Comparison of ENCODE assay signal across 25 mouse cellular contexts in the genomic region with DNA sequence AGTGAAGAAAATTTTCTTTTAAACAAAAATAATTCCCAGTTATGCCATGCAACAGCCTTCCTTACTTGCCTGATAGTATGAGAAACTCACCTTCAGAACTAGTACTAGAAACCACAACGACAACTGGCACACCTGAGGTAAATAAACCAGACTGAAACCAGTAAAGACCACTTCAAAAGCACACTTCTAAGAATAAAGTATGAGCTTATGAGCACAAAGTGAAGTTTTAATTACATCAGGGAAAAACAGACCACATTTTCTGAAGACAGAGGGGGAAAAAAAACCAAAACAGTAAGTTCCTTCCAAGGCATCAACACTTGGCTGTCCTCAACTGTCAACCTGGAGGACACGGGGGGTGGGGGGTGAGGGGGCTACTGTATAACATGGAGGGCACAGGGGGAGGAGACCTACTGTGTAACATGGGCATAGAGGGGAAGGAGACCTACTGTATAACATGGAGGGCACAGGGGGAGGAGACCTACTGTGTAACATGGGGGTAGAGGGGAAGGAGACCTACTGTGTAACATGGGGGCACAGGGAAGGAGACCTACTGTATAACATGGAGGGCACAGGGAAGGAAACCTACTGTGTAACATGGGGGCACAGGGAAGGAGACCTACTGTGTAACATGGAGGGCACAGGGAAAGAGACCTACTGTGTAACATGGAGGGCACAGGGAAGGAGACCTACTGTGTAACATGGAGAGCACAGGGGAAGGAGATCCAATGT. TPM values are rescaled to one million over a fixed set of nuclear protein-coding genes. Genes with fewer than 3 reads are reported as not detected.
DNase-seq lines count a peak whose midpoint lies in the region; ATAC-seq and TF ChIP-seq lines count a peak whose summit lies in the region.
"Had no signal": no experiment of that assay in that cellular context is flagged by ENCODE, and none has a peak within 500 bp of the region (broad histone marks: within the 10 kb centered on the region; RNA-seq: fewer than 3 reads in every experiment).

No protein-coding gene starts in this region.

- H3K4me1 ChIP-seq in heart, embryonic 13.5 days, result peaks cover 59% of the 10 kb centered on the region
- peaks cover 17% of the 10 kb centered on the region for H3K4me1 ChIP-seq in thymus, adult 2 months (replicated peaks; ENCODE audit: control insufficient read depth, insufficient read depth, low read length)
- peaks cover 40% of the 10 kb centered on the region for H3K4me1 ChIP-seq in limb, embryonic 13.5 days
- H3K4me1 ChIP-seq in liver, embryonic 11.5 days (replicated peaks; ENCODE audit: control insufficient read depth, insufficient read depth, low read length), result peaks cover 6% of the 10 kb centered on the region

- ATAC-seq in heart, embryonic 13.5 days (ENCODE audit: extremely low read depth, insufficient number of reproducible peaks, low FRiP score, low TSS enrichment), result no peak
- ATAC-seq in limb, embryonic 13.5 days (ENCODE audit: low FRiP score, low read depth), result no peak
- no peak for ATAC-seq in liver, embryonic 11.5 days (replicated peaks; ENCODE audit: low FRiP score)
- ATAC-seq: intestine, postnatal 0 days; midbrain, embryonic 13.5 days had no signal

- no peaks in the 10 kb centered on the region for H3K27me3 ChIP-seq in heart, embryonic 13.5 days (replicated peaks)
- no peaks in the 10 kb centered on the region for H3K27me3 ChIP-seq in thymus, adult 2 months (ENCODE audit: control insufficient read depth, insufficient read depth, low read length)
- no peaks in the 10 kb centered on the region for H3K27me3 ChIP-seq in limb, embryonic 13.5 days
- H3K27me3 ChIP-seq in liver, embryonic 11.5 days (replicated peaks; ENCODE audit: control insufficient read depth, insufficient read depth, low read length), result no peaks in the 10 kb centered on the region
- H3K27me3 ChIP-seq: embryonic facial prominence, embryonic 13.5 days; forebrain, embryonic 12.5 days; liver, embryonic 13.5 days; megakaryocyte, embryonic 14.5 days; neural tube, embryonic 12.5 days had no signal

- no peak overlapping the region for H3K4me2 ChIP-seq in heart, embryonic 13.5 days
- H3K4me2 ChIP-seq in limb, embryonic 13.5 days (replicated peaks), result no peak overlapping the region
- no peak overlapping the region for H3K4me2 ChIP-seq in liver, embryonic 11.5 days
- H3K4me2 ChIP-seq: embryonic facial prominence, embryonic 13.5 days; forebrain, embryonic 12.5 days; liver, embryonic 13.5 days; midbrain, embryonic 13.5 days; neural tube, embryonic 12.5 days had no signal

- WGBS in heart, embryonic 13.5 days, result 80% methylated on average over 2 of the region's 2 CpGs
- WGBS in thymus, adult 2 months, result 2% methylated on average over 2 of the region's 2 CpGs
- WGBS in limb, embryonic 13.5 days, result 58% methylated on average over 2 of the region's 2 CpGs
- WGBS in liver, embryonic 11.5 days, result 80% methylated on average over 2 of the region's 2 CpGs

- DNase-seq in heart, postnatal 14 days, result no peak
- no peak for DNase-seq in thymus, adult 2 months
- no peak for DNase-seq in thymus, postnatal 25 days
- DNase-seq in T-cell, adult 2 months (ENCODE audit: low spot score), result peak; percentile 30
- DNase-seq in embryo, embryonic 10 days (ENCODE audit: low spot score), result no peak
- DNase-seq in liver, embryonic 11.5 days (ENCODE audit: low spot score), result no peak
- DNase-seq: cerebellum, adult 2 months; cerebellum, postnatal 25 days; embryo, embryonic 11 days; gastrocnemius, adult 2 months; kidney, postnatal 25 days; liver, embryonic 13.5 days; lung, adult 2 months; lung, postnatal 36 days; right cerebral cortex, postnatal 25 days had no signal

- intact Hi-C loops in heart, postnatal 14 days (cut with DNase I), result no loop called here

- peak overlapping the region; percentile 16 for H3K27ac ChIP-seq in heart, embryonic 13.5 days (replicated peaks)
- peak overlapping the region; percentile 88 for H3K27ac ChIP-seq in thymus, adult 2 months (ENCODE audit: control insufficient read depth, insufficient read depth, low read length)
- H3K27ac ChIP-seq in limb, embryonic 13.5 days, result peak overlapping the region; percentile 63; the same call in 1 of the 2 replicates
- H3K27ac ChIP-seq in liver, embryonic 11.5 days (ENCODE audit: low read depth, low read length), result no peak overlapping the region
- H3K27ac ChIP-seq: embryonic facial prominence, embryonic 13.5 days; forebrain, embryonic 12.5 days; gastrocnemius, adult 2 months; layer of hippocampus, adult 2 months; liver, embryonic 13.5 days; midbrain, embryonic 13.5 days; neural tube, embryonic 12.5 days had no signal

- H3K9ac ChIP-seq in heart, embryonic 13.5 days, result no peak overlapping the region
- no peak overlapping the region for H3K9ac ChIP-seq in limb, embryonic 13.5 days
- no peak overlapping the region for H3K9ac ChIP-seq in liver, embryonic 11.5 days (ENCODE audit: low read depth, low read length)
- H3K9ac ChIP-seq: embryonic facial prominence, embryonic 13.5 days; forebrain, embryonic 12.5 days; liver, embryonic 13.5 days; midbrain, embryonic 13.5 days; neural tube, embryonic 12.5 days had no signal

- no peaks in the 10 kb centered on the region; the same call in 1 of the 2 replicates for H3K36me3 ChIP-seq in heart, embryonic 13.5 days
- H3K36me3 ChIP-seq in thymus, adult 2 months (ENCODE audit: control insufficient read depth, insufficient read depth, low read length), result no peaks in the 10 kb centered on the region
- 0 out of 2 replicates have a peak, but pooled peaks cover 3% of the 10 kb centered on the region for H3K36me3 ChIP-seq in limb, embryonic 13.5 days
- H3K36me3 ChIP-seq in liver, embryonic 11.5 days (ENCODE audit: control insufficient read depth, insufficient read depth, low read length), result no peaks in the 10 kb centered on the region
- H3K36me3 ChIP-seq: embryonic facial prominence, embryonic 13.5 days; forebrain, embryonic 12.5 days; liver, embryonic 13.5 days; midbrain, embryonic 13.5 days; neural tube, embryonic 12.5 days had no signal

- no peak for TF ChIP-seq CTCF in thymus, adult 2 months (IDR thresholded peaks at IDR 0.05; ENCODE audit: borderline replicate concordance, control insufficient read depth, extremely low read depth, insufficient read depth, low read length, poor library complexity)

- no peak overlapping the region for H3K4me3 ChIP-seq in heart, embryonic 13.5 days
- no peak overlapping the region for H3K4me3 ChIP-seq in thymus, adult 2 months (ENCODE audit: control insufficient read depth, insufficient read depth, low read length)
- H3K4me3 ChIP-seq in limb, embryonic 13.5 days, result no peak overlapping the region
- no peak overlapping the region for H3K4me3 ChIP-seq in liver, embryonic 11.5 days (ENCODE audit: low read depth, low read length)
- H3K4me3 ChIP-seq: embryonic facial prominence, embryonic 13.5 days; erythroblast, embryonic 14.5 days; forebrain, embryonic 12.5 days; gastrocnemius, adult 2 months; layer of hippocampus, adult 2 months; liver, embryonic 13.5 days; megakaryocyte, embryonic 14.5 days; midbrain, embryonic 13.5 days; neural tube, embryonic 12.5 days had no signal

- TF ChIP-seq POLR2A in thymus, adult 2 months (IDR thresholded peaks at IDR 0.05; ENCODE audit: control insufficient read depth, extremely low read depth, insufficient read depth, low read length, poor library complexity), result no peak

- H3K9me3 ChIP-seq in heart, embryonic 13.5 days, result no peaks in the 10 kb centered on the region
- no peaks in the 10 kb centered on the region for H3K9me3 ChIP-seq in limb, embryonic 13.5 days
- H3K9me3 ChIP-seq in liver, embryonic 11.5 days (ENCODE audit: control insufficient read depth, low read length), result no peaks in the 10 kb centered on the region
- H3K9me3 ChIP-seq: embryonic facial prominence, embryonic 13.5 days; forebrain, embryonic 12.5 days; liver, embryonic 13.5 days; megakaryocyte, embryonic 14.5 days; midbrain, embryonic 13.5 days; neural tube, embryonic 12.5 days had no signal

RNA-seq across cellular contexts. Expression of a gene that starts 40.9 kb away (rescaled TPM):
- 8.8 and 9.1 TPM in 2 replicates for polyA plus RNA-seq in heart, embryonic 13.5 days (2015; fragmentation: Nextera tagmentation; extraction: Ambion mirVana)
- total RNA-seq in heart, postnatal 14 days (2021), result 1 to 10 TPM; 7.5 to 8.5 TPM
- polyA plus RNA-seq in thymus, adult 2 months (2012; rRNA removed), result 28.9 and 29.7 TPM in 2 replicates
- 29.3 and 34.0 TPM in 2 replicates for polyA plus RNA-seq in limb, embryonic 13.5 days (2015; fragmentation: Nextera tagmentation; extraction: Ambion mirVana)
- polyA plus RNA-seq in liver, embryonic 11.5 days (2014; fragmentation: Nextera tagmentation; extraction: Ambion mirVana), result 7.7 and 7.8 TPM in 2 replicates
